Mouse (Mus musculus) liver, adult 2 months (tissue): Measurements from ENCODE around the gene Slc13a4. TPM values are rescaled to one million over a fixed set of nuclear protein-coding genes. Genes with fewer than 3 reads are reported as not detected.

Source experiments
- DNase-seq: peaks from one replicate; pipeline ENCODE4 v3.0.0-alpha.2; 2011; ENCODE audit warnings: low read depth, low spot score; ENCODE audit errors: extremely low read depth
- H3K27ac ChIP-seq: fragments of 200-500 bp; replicated peaks from 2 replicates; pipeline ENCODE4 v1.5.1; 2012; ENCODE audit warnings: low read depth, mild to moderate bottlenecking, control low read depth, inconsistent platforms, low read length; ENCODE audit not compliant: insufficient read depth
- H3K27me3 ChIP-seq: fragments of 200-500 bp; 2 replicates; pipeline ENCODE4 v1.6.1; 2012; ENCODE audit warnings: mild to moderate bottlenecking, moderate library complexity, low read length, inconsistent platforms; ENCODE audit not compliant: control insufficient read depth, insufficient read depth
- H3K36me3 ChIP-seq: fragments of 200-500 bp; 2 replicates; pipeline ENCODE4 v1.6.1; 2012; ENCODE audit warnings: low read length, inconsistent platforms; ENCODE audit not compliant: control insufficient read depth, insufficient read depth
- H3K4me1 ChIP-seq: fragments of 200-500 bp; 2 replicates; pipeline ENCODE4 v1.6.1; 2011; ENCODE audit warnings: low read length; ENCODE audit not compliant: control insufficient read depth, insufficient read depth
- H3K4me3 ChIP-seq: fragments of 200-500 bp; 2 replicates; pipeline ENCODE4 v1.5.1; 2011; ENCODE audit warnings: low read depth, mild to moderate bottlenecking, control low read depth, low read length, moderate library complexity; ENCODE audit not compliant: insufficient read depth
- H3K79me2 ChIP-seq: fragments of 200-500 bp; 2 replicates; pipeline ENCODE4 v1.6.1; 2012; ENCODE audit warnings: inconsistent platforms, mild to moderate bottlenecking, low read length, moderate library complexity; ENCODE audit not compliant: control insufficient read depth, insufficient read depth
- H3K9ac ChIP-seq: fragments of 200-500 bp; 2 replicates; pipeline ENCODE4 v1.6.1; 2012; ENCODE audit warnings: low read depth, mild to moderate bottlenecking, control low read depth, inconsistent platforms, low read length
- CTCF ChIP-seq: fragments of 200-500 bp; IDR thresholded peaks from 2 replicates; pipeline ENCODE4 v1.5.1; 2011; ENCODE audit warnings: low read depth, low read length, control low read depth
- POLR2A ChIP-seq: fragments of 200-500 bp; IDR thresholded peaks from 2 replicates; pipeline ENCODE4 v1.6.1; 2011; ENCODE audit warnings: low read length, control low read depth; ENCODE audit not compliant: insufficient read depth; ENCODE audit errors: extremely low read depth
- WGBS: fragments of 180-500 bp; shearing (Covaris S2); methylation state at CpG from one replicate; pipeline ENCODE4 v1.1.7; 2018; 5-methylcytosine and 5-hydroxymethylcytosine counted together
- polyA plus RNA-seq: library from polyadenylated mRNA; depleted of rRNA; stranded (reverse); fragments of >200 nt; gene quantifications from 2 replicates; pipeline ENCODE4 v1.2.3, GENCODE M21; 2012
- total RNA-seq: library from RNA; depleted of rRNA; stranded (reverse); fragments of >200 nt; gene quantifications from 2 replicates; pipeline ENCODE4 v1.2.3, GENCODE M21; 2014

Slc13a4 gene
- total and polyA plus RNA-seq, 2 experiments: 0.09 to 0.10 TPM

DNA sequence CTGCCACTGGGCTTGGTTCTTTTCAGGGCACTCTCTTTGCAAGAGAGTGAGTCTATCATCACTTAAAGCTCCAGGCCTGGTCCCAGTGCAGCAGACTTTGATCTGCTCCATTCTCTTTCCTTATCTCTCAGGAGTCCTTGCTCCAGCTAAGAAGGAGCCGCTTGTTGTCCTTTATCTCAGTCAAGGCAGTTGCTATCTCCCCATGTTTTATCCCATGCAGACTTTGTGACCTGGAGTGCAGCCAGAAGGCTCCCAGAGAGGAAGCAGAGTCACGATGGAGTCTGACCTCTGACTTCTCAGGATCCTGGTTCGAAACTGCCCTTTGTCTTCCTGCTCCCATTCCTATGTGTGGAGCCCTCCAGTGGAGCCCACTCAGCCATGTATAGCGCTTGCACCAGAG, 13.2 kb upstream of the Slc13a4 start:
- no peaks in the 10 kb centered on the region for H3K4me1 ChIP-seq
- no peak for TF ChIP-seq CTCF
- no peak for TF ChIP-seq POLR2A
- DNase-seq: no peak
- no peak overlapping the region for H3K4me3 ChIP-seq
- no peak overlapping the region for H3K9ac ChIP-seq
- 57% methylated on average over 4 of the region's 4 CpGs for WGBS
- H3K79me2 ChIP-seq: no peaks in the 10 kb centered on the region
- no peak overlapping the region for H3K27ac ChIP-seq
- no peaks in the 10 kb centered on the region for H3K36me3 ChIP-seq
- no peaks in the 10 kb centered on the region for H3K27me3 ChIP-seq

DNA sequence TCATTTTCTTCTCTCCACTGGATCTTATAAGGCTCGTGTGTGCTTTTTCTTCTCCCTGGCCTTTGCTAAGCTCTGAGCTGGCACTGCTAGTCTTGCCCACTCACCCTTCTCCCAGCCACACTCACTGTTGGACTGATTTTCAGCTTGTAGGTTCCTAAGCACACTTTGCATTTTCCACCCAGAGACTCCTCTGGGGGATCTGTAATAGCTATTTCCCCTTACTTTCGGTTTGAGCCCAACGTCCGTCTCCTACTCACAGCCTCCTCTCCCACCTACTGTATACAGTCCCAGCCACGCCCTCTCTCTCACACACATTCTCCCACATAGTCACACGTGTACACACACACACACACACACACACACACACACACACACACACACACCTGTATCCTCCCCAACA, 11.9 kb upstream of the Slc13a4 start:
- no peak overlapping the region for H3K4me3 ChIP-seq
- no peak overlapping the region for H3K27ac ChIP-seq
- TF ChIP-seq POLR2A: no peak
- TF ChIP-seq CTCF: no peak
- H3K4me1 ChIP-seq: no peaks in the 10 kb centered on the region
- no peak overlapping the region for H3K9ac ChIP-seq
- no peaks in the 10 kb centered on the region for H3K27me3 ChIP-seq
- 87% methylated on average over 6 of the region's 6 CpGs for WGBS
- DNase-seq: no peak
- H3K36me3 ChIP-seq: no peaks in the 10 kb centered on the region
- H3K79me2 ChIP-seq: no peaks in the 10 kb centered on the region

DNA sequence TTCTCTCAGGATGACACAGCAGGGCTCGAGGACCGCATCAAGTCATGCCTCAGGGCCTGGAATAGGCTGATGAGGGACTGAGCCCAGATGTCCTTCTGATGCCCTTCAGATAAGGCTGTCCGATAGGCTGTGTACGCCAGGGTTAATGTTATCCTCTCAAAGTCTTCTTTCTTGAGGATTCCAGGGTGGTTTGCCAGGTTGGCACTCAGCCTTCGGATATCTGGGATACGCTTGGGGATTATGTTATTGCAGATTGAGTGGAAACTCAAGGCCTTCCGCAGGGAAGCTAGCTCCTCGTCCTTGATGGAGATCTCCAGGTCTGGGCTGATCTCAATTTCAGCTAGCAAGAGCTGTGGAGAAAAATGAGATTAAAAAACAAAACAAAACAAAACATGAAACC, 5.6 kb upstream of the Slc13a4 start:
- H3K36me3 ChIP-seq: no peaks in the 10 kb centered on the region
- 94% methylated on average over 8 of the region's 8 CpGs for WGBS
- H3K27me3 ChIP-seq: no peaks in the 10 kb centered on the region
- TF ChIP-seq CTCF: no peak
- TF ChIP-seq POLR2A: no peak
- H3K4me1 ChIP-seq: no peaks in the 10 kb centered on the region
- H3K9ac ChIP-seq: no peak overlapping the region
- no peaks in the 10 kb centered on the region for H3K79me2 ChIP-seq
- H3K27ac ChIP-seq: no peak overlapping the region
- no peak for DNase-seq
- H3K4me3 ChIP-seq: no peak overlapping the region

DNA sequence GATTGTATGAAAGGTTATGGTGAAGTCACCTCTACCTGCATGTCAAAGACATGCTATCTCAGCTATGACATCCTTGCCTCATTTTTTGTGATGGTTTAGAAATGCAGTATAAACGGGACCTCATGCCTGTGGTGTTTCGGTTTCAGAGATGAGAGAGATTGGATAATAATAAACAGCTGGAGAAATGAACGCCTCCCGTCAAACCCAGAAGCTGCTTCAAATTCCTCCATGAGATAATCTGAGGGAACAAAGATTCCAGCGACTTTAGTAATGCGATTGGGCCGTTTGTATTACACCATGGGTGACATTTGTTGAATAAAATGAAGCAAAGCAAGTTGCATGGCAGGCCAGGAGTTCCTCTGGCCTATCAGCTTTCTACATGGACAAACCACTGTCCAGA, 1.5 kb upstream of the Slc13a4 start:
- 78% methylated on average over 7 of the region's 7 CpGs for whole genome bisulfite sequencing
- DNase-seq: no peak
- Histone ChIP-seq H3K27ac (no peak overlapping the region), H3K4me1 (no peaks in the 10 kb centered on the region), H3K4me3 (no peak overlapping the region), H3K9ac (no peak overlapping the region), H3K36me3 (no peaks in the 10 kb centered on the region), H3K27me3 (no peaks in the 10 kb centered on the region), H3K79me2 (no peaks in the 10 kb centered on the region)
- TF ChIP-seq POLR2A: no peak
- TF ChIP-seq CTCF: no peak

DNA sequence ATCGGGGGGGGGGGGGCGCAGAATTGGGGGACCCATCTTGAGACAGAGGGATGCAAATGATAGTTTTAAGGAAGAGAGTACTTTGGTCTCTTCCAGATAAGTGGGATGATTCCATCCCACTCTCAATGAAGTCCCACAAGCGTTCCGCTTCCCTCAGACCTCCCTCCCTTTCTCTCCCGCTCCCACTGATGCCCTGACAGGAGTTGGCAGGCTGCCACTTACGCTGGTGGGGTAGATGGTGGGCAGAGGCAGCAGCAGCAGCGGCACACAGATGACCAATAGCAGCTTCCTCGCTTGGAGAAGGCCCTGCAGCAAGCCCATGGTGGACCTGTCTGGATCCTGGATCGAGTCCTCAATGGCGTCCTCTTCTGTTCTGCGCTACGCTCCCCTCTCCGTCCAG, 795 bp downstream of the Slc13a4 start:
- WGBS: 83% methylated on average over 13 of the region's 13 CpGs
- Histone ChIP-seq H3K4me3 (no peak overlapping the region), H3K79me2 (no peaks in the 10 kb centered on the region), H3K36me3 (no peaks in the 10 kb centered on the region), H3K27me3 (no peaks in the 10 kb centered on the region), H3K4me1 (peaks cover 7% of the 10 kb centered on the region), H3K9ac (no peak overlapping the region), H3K27ac (no peak overlapping the region)
- no peak for TF ChIP-seq POLR2A
- TF ChIP-seq CTCF: no peak
- DNase-seq: no peak

DNA sequence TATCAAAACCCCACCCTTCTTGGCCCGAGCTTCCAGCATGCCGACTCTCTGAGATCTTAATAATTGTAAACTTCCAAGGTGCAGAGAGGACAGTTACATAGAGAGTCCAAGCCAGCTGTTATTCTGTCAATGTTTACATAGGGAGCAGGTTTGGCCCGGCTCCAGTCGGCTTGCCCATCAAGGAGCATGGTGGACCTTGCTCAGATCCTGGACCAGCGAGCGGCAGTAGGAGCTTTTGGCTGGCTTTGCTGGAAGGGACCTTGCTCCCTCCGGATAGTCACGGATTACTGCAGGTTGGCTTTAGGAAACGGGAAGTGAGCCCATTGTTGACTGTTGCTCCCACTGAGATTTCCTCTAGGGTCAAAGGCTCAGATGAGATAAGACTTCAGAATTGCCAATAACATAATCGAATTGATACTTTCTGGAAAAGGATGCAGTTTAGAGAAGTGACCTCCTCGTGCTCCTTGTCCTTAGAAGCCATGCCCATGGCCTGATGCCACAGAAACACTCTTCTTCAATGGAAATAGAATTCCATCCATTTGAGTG, 4.5 kb downstream of the Slc13a4 start:
- Histone ChIP-seq H3K36me3 (no peaks in the 10 kb centered on the region), H3K9ac (no peak overlapping the region), H3K4me1 (peaks cover 15% of the 10 kb centered on the region), H3K79me2 (peaks cover 3% of the 10 kb centered on the region; the same call in 1 of the 2 replicates), H3K4me3 (no peak overlapping the region), H3K27me3 (no peaks in the 10 kb centered on the region), H3K27ac (peak overlapping the region; percentile 75; the same call in 1 of the 2 replicates)
- 11% methylated on average over 11 of the region's 11 CpGs for WGBS
- TF ChIP-seq POLR2A (no peak), CTCF (no peak)
- peak; percentile 100 for DNase-seq
